Mouse (Mus musculus) heart, embryonic 13.5 days (tissue): Measurements from ENCODE around the gene Ccdc36. TPM values are rescaled to one million over a fixed set of nuclear protein-coding genes. Genes with fewer than 3 reads are reported as not detected.

ENCODE experiments used
- ATAC-seq: fragments of 200-750 bp; cut with Nextera tagmentation; 2 replicates; pipeline ENCODE4 v1.8.0; 2017; ENCODE audit warnings: moderate TSS enrichment; ENCODE audit not compliant: insufficient number of reproducible peaks, low FRiP score, low TSS enrichment; ENCODE audit errors: extremely low read depth
- H3K27ac ChIP-seq: fragments of 300-500 bp; sonication (generic); replicated peaks from 2 replicates; pipeline ENCODE4 v1.5.1; 2015; ENCODE audit warnings: moderate library complexity, mild to moderate bottlenecking, inconsistent platforms
- H3K27me3 ChIP-seq: fragments of 300-500 bp; sonication (generic); replicated peaks from 2 replicates; pipeline ENCODE4 v1.6.1; 2015; ENCODE audit warnings: mild to moderate bottlenecking, inconsistent platforms
- H3K36me3 ChIP-seq: fragments of 300-500 bp; sonication (generic); 2 replicates; pipeline ENCODE4 v1.6.1; 2015; ENCODE audit warnings: mild to moderate bottlenecking, inconsistent platforms
- H3K4me1 ChIP-seq: fragments of 300-500 bp; sonication (generic); 2 replicates; pipeline ENCODE4 v1.6.1; 2015; ENCODE audit warnings: inconsistent platforms
- H3K4me2 ChIP-seq: fragments of 300-500 bp; sonication (generic); 2 replicates; pipeline ENCODE4 v1.6.1; 2015; ENCODE audit warnings: inconsistent platforms, mild to moderate bottlenecking, moderate library complexity
- H3K4me3 ChIP-seq: fragments of 300-500 bp; sonication (generic); 2 replicates; pipeline ENCODE4 v1.5.1; 2015; ENCODE audit warnings: moderate library complexity, mild to moderate bottlenecking, inconsistent platforms
- H3K9ac ChIP-seq: fragments of 300-500 bp; sonication (generic); 2 replicates; pipeline ENCODE4 v1.6.1; 2015; ENCODE audit warnings: inconsistent platforms, mild to moderate bottlenecking, moderate library complexity
- H3K9me3 ChIP-seq: fragments of 300-500 bp; sonication (generic); 2 replicates; pipeline ENCODE4 v1.6.1; 2016; ENCODE audit warnings: inconsistent platforms
- WGBS: fragments of 180-500 bp; shearing (Covaris S2); methylation state at CpG from one replicate; pipeline ENCODE4 v1.1.7; 2015; ENCODE audit warnings: mixed read lengths; 5-methylcytosine and 5-hydroxymethylcytosine counted together
- polyA plus RNA-seq: library from polyadenylated mRNA; unstranded; fragments of >200 nt; fragmentation: Nextera tagmentation; extraction: Ambion mirVana; gene quantifications from 2 replicates; pipeline ENCODE4 v1.2.1, GENCODE M21; 2015

Ccdc36 gene
- polyA plus RNA-seq, 1 experiment from 2014 or later, result 0.80 TPM

DNA sequence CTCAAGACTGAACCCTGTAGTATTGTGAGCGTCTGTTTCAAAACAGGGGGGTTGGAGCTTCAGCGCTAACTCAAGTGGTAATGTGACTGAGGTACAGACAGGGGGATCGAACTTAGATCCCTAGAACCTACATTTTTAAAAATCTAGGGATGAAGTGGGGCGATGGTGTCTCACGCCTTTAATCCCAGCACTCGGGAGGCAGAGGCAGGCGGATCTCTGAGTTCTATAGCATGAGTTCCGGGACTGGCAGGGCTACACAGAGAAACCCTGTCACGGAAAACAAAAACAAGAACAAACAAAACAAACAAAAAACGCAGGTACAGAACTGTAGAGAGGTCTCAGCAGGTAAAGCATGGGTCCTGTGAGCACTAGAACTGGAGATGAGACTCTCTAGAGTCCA, 28.7 kb upstream of the Ccdc36 start:
- no peaks in the 10 kb centered on the region for H3K36me3 ChIP-seq
- no peak overlapping the region for H3K27ac ChIP-seq
- ATAC-seq, result no peak
- H3K9me3 ChIP-seq, result no peaks in the 10 kb centered on the region
- H3K4me1 ChIP-seq, result peaks cover 26% of the 10 kb centered on the region
- H3K27me3 ChIP-seq, result no peaks in the 10 kb centered on the region
- 82% methylated on average over 10 of the region's 10 CpGs for WGBS
- no peak overlapping the region for H3K4me3 ChIP-seq
- no peak overlapping the region for H3K4me2 ChIP-seq
- no peak overlapping the region for H3K9ac ChIP-seq

DNA sequence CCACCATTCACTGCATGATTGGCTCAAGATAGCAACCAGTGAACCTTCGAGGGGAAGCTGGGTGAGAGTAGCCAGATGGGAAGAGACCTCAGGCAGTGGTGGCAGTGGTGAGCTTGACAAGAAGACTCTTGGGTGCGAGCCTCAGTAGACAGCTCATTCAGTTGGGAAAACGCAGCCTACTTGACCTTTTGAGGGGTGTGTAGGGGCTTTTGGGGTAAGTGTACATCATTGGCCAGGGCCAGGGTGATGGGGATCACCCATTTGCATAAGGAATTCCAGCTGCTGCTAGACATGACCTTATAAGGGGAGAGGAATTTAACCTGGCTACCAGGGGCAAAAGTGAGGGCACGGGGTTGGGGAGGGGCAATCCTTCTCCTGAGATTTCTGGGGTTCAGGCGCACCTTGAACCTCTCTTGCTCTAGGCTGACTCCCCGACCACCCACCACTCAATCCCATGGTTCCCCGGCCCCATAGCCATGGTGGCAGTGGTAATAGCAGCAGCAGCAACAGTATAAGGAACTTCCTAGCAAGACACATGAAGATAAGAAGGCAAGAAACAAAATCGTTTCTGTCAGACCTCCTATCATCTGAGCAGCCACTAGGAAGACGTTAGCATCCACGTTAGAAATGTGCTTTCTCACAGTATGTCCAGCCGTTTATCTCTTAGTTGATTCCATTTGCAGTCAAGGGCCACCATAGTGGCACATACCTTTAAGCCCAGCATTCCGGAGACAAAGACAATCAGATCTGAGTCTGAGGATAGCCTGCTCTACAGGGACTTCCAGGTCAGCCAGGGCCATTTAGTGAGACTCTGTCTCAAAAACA, 27.7 kb upstream of the Ccdc36 start:
- Histone ChIP-seq H3K4me1 (peaks cover 24% of the 10 kb centered on the region), H3K36me3 (no peaks in the 10 kb centered on the region), H3K27me3 (no peaks in the 10 kb centered on the region), H3K4me2 (no peak overlapping the region), H3K4me3 (no peak overlapping the region), H3K27ac (no peak overlapping the region), H3K9me3 (no peaks in the 10 kb centered on the region), H3K9ac (no peak overlapping the region)
- no peak for ATAC-seq
- 56% methylated on average over 12 of the region's 12 CpGs for WGBS

DNA sequence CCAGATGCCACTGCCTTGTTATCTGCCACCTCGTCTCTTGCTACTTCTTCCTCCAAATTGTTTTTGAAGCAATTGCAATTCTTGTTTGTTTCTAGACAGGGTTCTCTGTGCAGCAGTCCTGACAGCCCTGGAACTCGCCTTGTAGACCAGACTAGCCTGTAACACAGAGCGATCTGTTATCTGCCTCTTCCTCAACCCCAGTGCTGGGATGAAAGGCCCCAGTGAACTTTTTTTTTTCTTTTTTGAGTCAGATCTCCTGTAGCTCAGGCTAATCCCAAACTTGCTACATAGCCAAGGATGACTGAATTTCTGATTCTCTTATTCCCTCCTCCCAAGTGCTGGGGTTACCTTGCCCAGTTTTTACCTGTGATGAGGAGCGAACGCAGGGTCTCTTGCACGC, 26.1 kb upstream of the Ccdc36 start:
- no peak for ATAC-seq
- 78% methylated on average over 6 of the region's 6 CpGs for WGBS
- no peak overlapping the region for H3K27ac ChIP-seq

DNA sequence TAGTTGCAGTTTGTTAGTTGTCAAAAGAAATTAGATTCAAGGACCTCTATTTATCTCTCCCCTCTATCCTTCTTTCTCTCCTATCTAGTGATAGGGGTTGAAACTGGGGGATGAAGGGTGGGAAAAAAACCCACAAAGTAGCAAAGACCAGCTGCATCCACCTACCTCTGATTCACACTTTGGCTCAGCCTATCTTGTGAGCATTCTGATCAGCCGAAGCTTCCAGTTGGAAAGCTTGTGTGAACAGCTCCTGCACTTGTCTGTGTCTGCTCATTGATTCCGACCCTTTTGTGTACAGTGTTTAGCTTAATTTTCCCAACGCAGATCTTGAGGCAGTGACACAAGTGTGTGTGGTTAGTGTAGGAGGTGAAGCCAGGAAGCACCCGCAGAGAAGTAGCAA, 25.2 kb upstream of the Ccdc36 start:
- Histone ChIP-seq H3K27me3 (no peaks in the 10 kb centered on the region), H3K27ac (peak overlapping the region; percentile 98), H3K36me3 (peaks cover 12% of the 10 kb centered on the region), H3K4me2 (peak overlapping the region; percentile 94), H3K9ac (peak overlapping the region; percentile 89), H3K4me1 (peaks cover 44% of the 10 kb centered on the region), H3K4me3 (no peak overlapping the region), H3K9me3 (no peaks in the 10 kb centered on the region)
- WGBS, result 64% methylated on average over 4 of the region's 4 CpGs
- no peak for ATAC-seq

More for the DNA sequence above, 26.1 kb upstream of the Ccdc36 start:
- no peaks in the 10 kb centered on the region for H3K9me3 ChIP-seq
- 0 out of 2 replicates have a peak, but pooled peaks cover 3% of the 10 kb centered on the region for H3K36me3 ChIP-seq
- H3K9ac ChIP-seq, result no peak overlapping the region
- H3K4me1 ChIP-seq, result peaks cover 34% of the 10 kb centered on the region
- H3K4me2 ChIP-seq, result no peak overlapping the region
- H3K4me3 ChIP-seq, result no peak overlapping the region
- no peaks in the 10 kb centered on the region for H3K27me3 ChIP-seq

DNA sequence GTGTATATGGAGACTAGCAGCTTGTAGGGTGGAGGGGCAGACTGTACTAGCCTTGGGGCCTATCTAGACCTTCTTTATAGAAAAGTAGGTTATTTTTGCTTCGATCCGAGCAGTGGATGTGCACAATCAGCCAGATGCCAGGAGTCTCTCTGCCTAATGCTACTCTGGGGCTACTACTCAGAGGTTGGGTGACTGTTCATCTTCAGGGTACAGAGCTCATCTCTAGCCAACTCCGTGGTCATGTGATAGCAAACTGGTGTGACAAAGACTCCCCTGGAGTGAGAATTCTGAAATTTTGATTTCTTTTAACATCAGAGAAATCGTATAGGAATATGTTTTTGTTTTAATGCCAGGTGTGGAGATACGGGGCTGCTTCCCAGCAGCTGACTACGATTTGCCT, 24.6 kb upstream of the Ccdc36 start:
- H3K36me3 ChIP-seq, result peaks cover 18% of the 10 kb centered on the region
- H3K4me1 ChIP-seq, result peaks cover 48% of the 10 kb centered on the region
- peak overlapping the region; percentile 89 for H3K9ac ChIP-seq
- H3K9me3 ChIP-seq, result no peaks in the 10 kb centered on the region
- no peaks in the 10 kb centered on the region for H3K27me3 ChIP-seq
- H3K4me3 ChIP-seq, result peak overlapping the region; percentile 71
- peak overlapping the region; percentile 94 for H3K4me2 ChIP-seq
- no peak for ATAC-seq
- H3K27ac ChIP-seq, result peak overlapping the region; percentile 98
- 39% methylated on average over 6 of the region's 6 CpGs for WGBS

DNA sequence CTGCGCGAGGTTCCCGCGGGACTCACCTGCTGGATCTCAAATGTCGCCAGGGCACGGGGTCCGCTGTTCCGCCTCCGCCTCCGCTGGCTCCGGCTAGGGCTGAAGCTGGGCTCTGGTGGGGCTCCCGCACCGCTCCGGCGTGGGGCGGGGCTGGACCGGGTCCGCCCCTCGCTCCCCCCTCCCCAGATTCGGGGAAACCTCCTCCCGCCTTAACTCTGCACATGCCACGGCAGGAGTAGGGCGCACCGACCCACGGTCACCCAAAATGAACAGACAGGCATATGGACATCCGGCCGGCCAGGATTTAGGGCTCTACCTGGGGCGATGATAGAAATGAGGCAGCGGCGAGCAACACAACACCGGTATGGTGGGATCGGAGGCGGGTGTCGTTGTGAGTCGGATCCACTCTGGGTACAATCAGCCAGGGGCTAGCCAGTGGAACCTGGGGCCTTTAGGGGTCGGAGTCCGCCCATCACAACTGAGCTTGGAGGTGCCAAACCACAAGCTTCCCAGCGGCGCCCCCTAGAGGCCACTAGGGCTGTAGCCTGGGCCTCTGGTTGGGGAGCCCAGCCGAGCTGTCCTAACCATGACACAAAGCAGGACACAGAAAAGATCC, 24.1 kb upstream of the Ccdc36 start:
- Histone ChIP-seq H3K4me2 (peak overlapping the region; percentile 94), H3K36me3 (peaks cover 23% of the 10 kb centered on the region), H3K9ac (peak overlapping the region; percentile 89), H3K9me3 (no peaks in the 10 kb centered on the region), H3K4me3 (peak overlapping the region; percentile 71), H3K4me1 (peaks cover 48% of the 10 kb centered on the region), H3K27ac (peak overlapping the region; percentile 98), H3K27me3 (no peaks in the 10 kb centered on the region)
- WGBS, result 1% methylated on average over 40 of the region's 40 CpGs
- peak; percentile 73 for ATAC-seq

DNA sequence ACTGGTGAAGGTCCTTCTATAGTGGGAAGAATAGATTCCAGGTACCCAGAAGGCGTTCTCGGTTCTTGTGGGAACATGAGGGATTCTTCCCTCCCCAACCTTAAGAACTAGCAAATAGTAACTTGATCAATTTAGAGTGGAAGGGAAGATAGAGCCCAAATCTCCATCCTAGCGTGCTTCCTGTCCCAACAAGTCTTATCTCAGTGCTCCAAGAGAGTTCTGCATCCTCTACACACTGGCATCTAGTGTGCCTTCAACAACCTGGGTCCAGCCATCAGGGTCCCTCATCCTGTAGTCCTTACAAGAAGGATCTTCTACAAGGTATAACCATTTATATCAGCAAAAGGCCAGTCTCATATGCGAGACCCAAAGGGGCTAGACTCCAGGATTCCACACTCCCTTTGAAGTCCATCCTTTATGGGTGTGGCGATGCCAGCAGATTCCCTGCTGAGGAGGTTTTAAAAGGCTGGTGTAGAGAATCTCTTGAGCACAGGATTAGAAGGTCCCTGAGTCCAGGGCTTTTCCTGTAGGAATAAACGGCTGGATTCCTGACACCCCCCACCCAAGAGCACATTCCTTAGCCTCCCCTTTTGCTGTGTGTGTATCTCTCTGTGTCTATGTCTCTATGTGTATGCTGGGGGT, 23.4 kb upstream of the Ccdc36 start:
- Histone ChIP-seq H3K36me3 (peaks cover 26% of the 10 kb centered on the region), H3K27me3 (no peaks in the 10 kb centered on the region), H3K4me2 (peak overlapping the region; percentile 94), H3K9me3 (no peaks in the 10 kb centered on the region), H3K27ac (peak overlapping the region; percentile 98), H3K4me1 (peaks cover 48% of the 10 kb centered on the region), H3K9ac (peak overlapping the region; percentile 89), H3K4me3 (peak overlapping the region; percentile 71)
- 38% methylated on average over 6 of the region's 6 CpGs for WGBS
- ATAC-seq, result no peak

DNA sequence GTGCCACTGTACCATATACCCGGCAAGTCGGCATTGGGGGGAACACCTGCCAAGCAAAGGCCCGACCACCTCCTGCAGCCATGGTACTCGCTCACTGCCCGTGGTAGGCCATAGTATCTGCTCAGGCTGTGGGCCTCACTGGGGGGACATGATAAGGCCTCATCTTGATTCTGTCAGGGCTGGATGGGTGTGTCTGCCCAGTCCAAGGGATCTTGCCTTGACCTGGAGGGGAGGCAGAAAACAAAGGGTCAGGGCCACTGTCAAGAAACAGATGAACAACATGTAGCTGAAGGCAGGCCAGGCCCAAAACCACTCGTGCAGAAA, 22.8 kb upstream of the Ccdc36 start:
- WGBS, result 55% methylated on average over 6 of the region's 6 CpGs
- no peak for ATAC-seq
- peaks cover 48% of the 10 kb centered on the region for H3K4me1 ChIP-seq

DNA sequence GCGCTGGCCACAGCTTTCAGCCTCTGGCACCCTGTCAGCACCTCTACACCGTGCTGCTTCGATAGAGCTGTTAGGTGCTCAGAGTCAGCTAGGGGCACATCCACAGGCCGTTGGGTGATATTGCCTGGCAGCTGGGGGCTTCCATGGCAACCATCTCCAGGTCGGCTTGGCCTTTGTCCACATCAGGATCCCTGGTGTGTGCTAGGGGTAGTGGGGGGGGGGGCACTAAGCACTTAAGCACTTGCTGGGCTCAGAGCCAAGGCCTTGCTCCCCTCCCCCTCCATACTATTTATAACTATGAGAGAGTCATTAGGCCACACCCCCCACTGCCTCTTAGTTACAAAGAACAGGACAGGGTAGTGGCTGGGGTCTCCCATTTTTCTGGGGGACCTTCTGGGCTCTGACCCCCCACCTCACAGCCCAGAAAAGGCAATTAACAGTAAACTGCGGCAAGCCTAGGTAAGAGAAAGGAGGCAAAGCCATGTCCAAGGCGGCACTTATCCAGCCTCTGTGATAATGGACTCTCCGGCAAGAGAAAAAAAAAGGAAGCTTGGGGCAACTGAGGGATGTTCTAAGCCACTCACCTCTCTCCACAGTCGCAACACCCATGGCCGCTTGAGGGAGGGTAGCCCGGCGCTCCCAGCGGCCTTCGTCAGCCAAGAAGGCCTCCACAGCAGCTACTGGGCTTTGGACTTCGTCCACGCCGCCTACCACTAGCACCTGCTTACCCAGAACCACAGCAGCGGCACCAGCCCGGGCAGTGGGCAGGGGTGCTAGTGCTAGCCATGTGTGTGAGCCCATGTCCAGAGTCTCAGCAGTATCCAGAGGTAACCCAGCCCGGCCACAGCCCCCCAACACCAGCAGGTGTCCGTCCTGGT, 22.2 kb upstream of the Ccdc36 start:
- Histone ChIP-seq H3K4me2 (peak overlapping the region; percentile 94), H3K36me3 (peaks cover 26% of the 10 kb centered on the region), H3K9ac (peak overlapping the region; percentile 89), H3K27me3 (no peaks in the 10 kb centered on the region), H3K4me3 (peak overlapping the region; percentile 71), H3K4me1 (peaks cover 54% of the 10 kb centered on the region), H3K9me3 (no peaks in the 10 kb centered on the region), H3K27ac (peak overlapping the region; percentile 98)
- ATAC-seq, result peak; percentile 48
- 39% methylated on average over 21 of the region's 21 CpGs for WGBS

More for the DNA sequence above, 22.8 kb upstream of the Ccdc36 start:
- H3K9me3 ChIP-seq, result no peaks in the 10 kb centered on the region
- H3K9ac ChIP-seq, result peak overlapping the region; percentile 89
- no peaks in the 10 kb centered on the region for H3K27me3 ChIP-seq
- peaks cover 26% of the 10 kb centered on the region for H3K36me3 ChIP-seq
- H3K4me2 ChIP-seq, result peak overlapping the region; percentile 94
- peak overlapping the region; percentile 98 for H3K27ac ChIP-seq
- peak overlapping the region; percentile 71 for H3K4me3 ChIP-seq

DNA sequence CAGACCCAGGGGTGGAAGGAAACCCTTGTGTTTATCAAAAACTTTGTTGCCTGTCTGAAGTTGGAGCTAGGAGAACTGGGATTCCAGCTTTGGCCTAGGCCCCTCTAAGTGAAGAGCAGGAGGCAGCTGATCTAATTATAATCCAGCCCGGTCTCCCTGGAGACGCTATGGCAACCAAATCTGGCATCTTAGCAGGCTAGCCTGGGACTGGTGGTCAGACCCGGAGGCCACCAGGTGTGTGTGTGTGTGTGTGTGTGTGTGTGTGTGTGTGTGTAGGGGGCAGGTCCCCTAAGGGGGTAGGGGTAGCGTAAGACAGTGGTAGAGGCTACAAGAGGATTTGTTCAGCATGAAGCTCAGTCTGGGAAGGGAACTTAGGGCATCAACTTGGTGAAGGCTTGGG, 21.6 kb upstream of the Ccdc36 start:
- WGBS, result 29% methylated on average over 4 of the region's 4 CpGs
- Histone ChIP-seq H3K4me2 (peak overlapping the region; percentile 94), H3K4me3 (peak overlapping the region; percentile 71), H3K27ac (peak overlapping the region; percentile 98), H3K27me3 (no peaks in the 10 kb centered on the region), H3K36me3 (peaks cover 26% of the 10 kb centered on the region), H3K9ac (peak overlapping the region; percentile 78), H3K4me1 (peaks cover 58% of the 10 kb centered on the region), H3K9me3 (no peaks in the 10 kb centered on the region)
- 0 out of 2 replicates have a peak, but pooled peaks have one; percentile 12 for ATAC-seq

DNA sequence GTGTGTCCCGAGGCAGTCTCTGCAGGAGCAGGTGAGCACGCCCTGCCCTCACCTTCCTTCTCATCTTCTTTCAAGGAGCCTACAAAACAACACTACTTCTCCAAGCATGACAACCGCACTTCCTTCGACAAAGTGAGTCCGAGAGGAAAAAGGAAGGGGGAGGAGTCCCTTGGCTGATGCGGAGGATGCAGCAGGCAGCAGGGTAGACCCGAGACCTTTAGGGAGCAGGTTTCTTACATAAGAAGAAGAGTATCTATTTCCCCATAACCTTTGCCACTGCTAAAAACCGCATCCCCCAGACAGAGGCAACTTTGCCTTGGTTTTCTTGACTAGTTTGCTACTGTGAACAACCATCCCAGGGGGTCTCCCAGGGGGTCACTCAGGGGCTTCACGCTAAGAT, 16.8 kb upstream of the Ccdc36 start:
- ATAC-seq, result no peak
- no peak overlapping the region for H3K9ac ChIP-seq
- peaks cover 26% of the 10 kb centered on the region for H3K36me3 ChIP-seq
- no peaks in the 10 kb centered on the region for H3K9me3 ChIP-seq
- peaks cover 52% of the 10 kb centered on the region for H3K4me1 ChIP-seq
- no peak overlapping the region for H3K4me2 ChIP-seq
- 65% methylated on average over 9 of the region's 9 CpGs for WGBS
- H3K4me3 ChIP-seq, result no peak overlapping the region
- no peaks in the 10 kb centered on the region for H3K27me3 ChIP-seq
- H3K27ac ChIP-seq, result no peak overlapping the region
